Mouse (Mus musculus) midbrain, embryonic 11.5 days (tissue): Measurements from ENCODE around the gene Gpsm1. TPM values are rescaled to one million over a fixed set of nuclear protein-coding genes. Genes with fewer than 3 reads are reported as not detected.
A peak's percentile ranks its signal among the peaks of the same experiment; 100 is the strongest.

Experiments
- ATAC-seq: fragments of 200-750 bp; cut with Nextera tagmentation; 2 replicates; pipeline ENCODE4 v1.8.0; 2017; ENCODE audit warnings: moderate TSS enrichment, moderate library complexity; ENCODE audit not compliant: low FRiP score
- DNase-seq: peaks from one replicate; pipeline ENCODE4 v3.0.0; 2015; ENCODE audit warnings: low spot score; ENCODE audit errors: missing footprints
- H3K27ac ChIP-seq: fragments of 300-500 bp; sonication (generic); 2 replicates; pipeline ENCODE4 v1.5.1; 2014; ENCODE audit warnings: low read depth, low read length
- H3K27me3 ChIP-seq: fragments of 300-500 bp; sonication (generic); 2 replicates; pipeline ENCODE4 v1.6.1; 2014; ENCODE audit warnings: mild to moderate bottlenecking, low read length, moderate library complexity, mixed read lengths; ENCODE audit not compliant: control insufficient read depth, insufficient read depth
- H3K36me3 ChIP-seq: fragments of 300-500 bp; sonication (generic); 2 replicates; pipeline ENCODE4 v1.6.1; 2014; ENCODE audit warnings: mild to moderate bottlenecking, low read length, moderate library complexity, mixed read lengths; ENCODE audit not compliant: control insufficient read depth, insufficient read depth
- H3K4me1 ChIP-seq: fragments of 300-500 bp; sonication (generic); 2 replicates; pipeline ENCODE4 v1.6.1; 2014; ENCODE audit warnings: low read length; ENCODE audit not compliant: control insufficient read depth, insufficient read depth
- H3K4me2 ChIP-seq: fragments of 300-500 bp; sonication (generic); 2 replicates; pipeline ENCODE4 v1.6.1; 2014; ENCODE audit warnings: mild to moderate bottlenecking, moderate library complexity
- H3K4me3 ChIP-seq: fragments of 300-500 bp; sonication (generic); 2 replicates; pipeline ENCODE4 v1.5.1; 2014; ENCODE audit warnings: low read depth, low read length
- H3K9ac ChIP-seq: fragments of 300-500 bp; sonication (generic); 2 replicates; pipeline ENCODE4 v1.6.1; 2014; ENCODE audit warnings: low read length
- H3K9me3 ChIP-seq: fragments of 300-500 bp; sonication (generic); 2 replicates; pipeline ENCODE4 v1.6.1; 2016; ENCODE audit warnings: low read length; ENCODE audit not compliant: control insufficient read depth
- WGBS: fragments of 180-500 bp; shearing (Covaris S2); extraction: QIAGEN DNeasy Blood & Tissue Kit; methylation state at CpG from one replicate; pipeline ENCODE4 v1.1.7; 2014; 5-methylcytosine and 5-hydroxymethylcytosine counted together
- polyA plus RNA-seq: library from polyadenylated mRNA; unstranded; fragments of >200 nt; fragmentation: Nextera tagmentation; extraction: Ambion mirVana; gene quantifications from 2 replicates; pipeline ENCODE4 v1.2.1, GENCODE M21; 2014

Gene Gpsm1
- polyA plus RNA-seq, 1 experiment from 2014 or later = 53.3 TPM

DNA sequence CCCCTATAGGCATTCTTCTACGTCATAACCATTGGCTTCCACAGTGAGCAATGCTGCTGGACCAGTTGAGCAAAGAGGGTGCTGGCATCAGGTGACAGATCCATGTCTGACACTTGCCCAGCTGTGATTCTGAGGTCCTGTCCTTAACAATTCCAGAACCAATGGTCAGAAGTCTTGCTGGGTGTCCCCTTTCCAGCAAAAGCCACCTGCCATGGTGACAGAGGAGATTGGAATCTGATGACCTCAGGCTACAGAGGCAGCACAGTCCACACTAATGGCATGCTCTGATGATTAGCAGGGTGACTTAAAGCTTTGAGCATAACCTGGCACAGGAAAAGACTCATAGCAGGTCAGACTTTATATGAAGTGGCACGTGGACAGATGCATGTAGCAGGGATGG, 9.8 kb upstream of the Gpsm1 start:
- WGBS = 83% methylated on average over 2 of the region's 2 CpGs

DNA sequence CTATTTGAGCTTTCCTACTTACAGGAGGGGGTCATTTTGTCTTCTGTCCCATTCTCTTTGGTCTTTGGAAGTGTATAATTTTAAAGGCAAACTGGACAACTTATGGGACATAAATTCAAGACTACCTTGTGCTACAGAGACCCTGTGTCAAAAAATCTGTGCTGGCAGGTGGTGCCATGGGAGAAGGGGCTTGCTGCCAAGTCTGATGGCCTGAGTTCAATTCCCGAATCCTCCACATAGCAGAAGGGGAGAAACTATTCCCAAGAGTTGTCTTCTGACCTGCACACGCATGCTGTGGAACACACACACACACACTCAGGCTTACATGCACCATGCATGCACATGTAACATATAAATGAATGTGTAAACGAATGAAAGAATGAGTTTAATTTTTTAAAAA, 8.6 kb upstream of the Gpsm1 start:
- DNase-seq (peak; percentile 33), ATAC-seq (no peak)
- Histone ChIP-seq H3K9ac (no peak overlapping the region), H3K27ac (no peak overlapping the region), H3K9me3 (no peaks in the 10 kb centered on the region), H3K27me3 (no peaks in the 10 kb centered on the region), H3K36me3 (no peaks in the 10 kb centered on the region), H3K4me2 (no peak overlapping the region), H3K4me3 (no peak overlapping the region), H3K4me1 (peaks cover 8% of the 10 kb centered on the region; the same call in 1 of the 2 replicates)
- 87% methylated on average over 3 of the region's 3 CpGs for WGBS

More for the DNA sequence above, 9.8 kb upstream of the Gpsm1 start:
- DNase-seq = peak; percentile 2
- no peaks in the 10 kb centered on the region for H3K9me3 ChIP-seq
- peaks cover 8% of the 10 kb centered on the region; the same call in 1 of the 2 replicates for H3K4me1 ChIP-seq
- H3K4me3 ChIP-seq = no peak overlapping the region
- H3K4me2 ChIP-seq = no peak overlapping the region
- H3K27me3 ChIP-seq = no peaks in the 10 kb centered on the region
- H3K27ac ChIP-seq = no peak overlapping the region
- no peaks in the 10 kb centered on the region for H3K36me3 ChIP-seq
- no peak overlapping the region for H3K9ac ChIP-seq
- ATAC-seq = no peak

GRCm38 (mm10) chr2:26309739-26310138, 5.6 kb upstream of the Gpsm1 start:
- Histone ChIP-seq H3K4me2 (no peak overlapping the region), H3K9ac (no peak overlapping the region), H3K27ac (no peak overlapping the region; the same call in 1 of the 2 replicates), H3K4me1 (peaks cover 11% of the 10 kb centered on the region), H3K4me3 (no peak overlapping the region), H3K36me3 (no peaks in the 10 kb centered on the region), H3K27me3 (no peaks in the 10 kb centered on the region), H3K9me3 (no peaks in the 10 kb centered on the region)
- DNase-seq (peak; percentile 90), ATAC-seq (peak; percentile 78)
- WGBS = 31% methylated on average over 10 of the region's 10 CpGs

DNA sequence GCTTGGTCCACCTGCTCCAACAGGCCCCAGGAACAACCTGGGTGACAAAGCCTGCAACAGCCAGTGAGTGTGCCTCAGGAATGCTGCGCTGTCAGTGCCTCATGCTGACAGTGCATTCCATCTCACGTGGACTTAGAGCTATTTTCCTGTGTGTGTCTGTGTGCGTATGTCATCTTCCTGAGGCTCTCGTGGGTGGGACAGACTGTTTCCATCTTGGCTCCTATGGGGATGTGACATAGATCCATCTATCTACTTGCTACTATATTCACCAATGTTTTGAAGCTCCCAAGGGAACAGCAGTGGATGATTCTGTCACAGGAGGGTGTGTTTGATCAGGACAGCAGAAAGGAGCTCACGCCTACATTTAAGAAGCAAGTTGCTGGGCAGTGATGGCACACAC, 3.4 kb upstream of the Gpsm1 start:
- 74% methylated on average over 5 of the region's 5 CpGs for WGBS
- no peak for ATAC-seq
- Histone ChIP-seq H3K9me3 (no peaks in the 10 kb centered on the region), H3K4me1 (peaks cover 23% of the 10 kb centered on the region), H3K4me2 (no peak overlapping the region), H3K27ac (no peak overlapping the region), H3K36me3 (no peaks in the 10 kb centered on the region), H3K27me3 (no peaks in the 10 kb centered on the region), H3K4me3 (no peak overlapping the region), H3K9ac (no peak overlapping the region)
- peak; percentile 69 for DNase-seq

- no peak overlapping the region for H3K4me3 ChIP-seq
- H3K27ac ChIP-seq = no peak overlapping the region
- ATAC-seq = no peak
- peaks cover 30% of the 10 kb centered on the region for H3K4me1 ChIP-seq
- H3K27me3 ChIP-seq = no peaks in the 10 kb centered on the region
- no peaks in the 10 kb centered on the region for H3K9me3 ChIP-seq
- H3K9ac ChIP-seq = no peak overlapping the region
- DNase-seq = no peak
- no peaks in the 10 kb centered on the region for H3K36me3 ChIP-seq
- H3K4me2 ChIP-seq = no peak overlapping the region
- WGBS = 65% methylated on average over 2 of the region's 2 CpGs
Observed at GRCm38 (mm10) chr2:26312812-26313211, 2.5 kb upstream of the Gpsm1 start.

GRCm38 (mm10) chr2:26313394-26313793, 1.9 kb upstream of the Gpsm1 start:
- Histone ChIP-seq H3K9ac (no peak overlapping the region), H3K4me3 (no peak overlapping the region), H3K4me1 (peaks cover 34% of the 10 kb centered on the region), H3K9me3 (no peaks in the 10 kb centered on the region), H3K27ac (no peak overlapping the region), H3K27me3 (no peaks in the 10 kb centered on the region), H3K36me3 (no peaks in the 10 kb centered on the region), H3K4me2 (no peak overlapping the region)
- ATAC-seq (no peak), DNase-seq (peak; percentile 70)
- WGBS = 88% methylated on average over 1 of the region's 1 CpGs

DNA sequence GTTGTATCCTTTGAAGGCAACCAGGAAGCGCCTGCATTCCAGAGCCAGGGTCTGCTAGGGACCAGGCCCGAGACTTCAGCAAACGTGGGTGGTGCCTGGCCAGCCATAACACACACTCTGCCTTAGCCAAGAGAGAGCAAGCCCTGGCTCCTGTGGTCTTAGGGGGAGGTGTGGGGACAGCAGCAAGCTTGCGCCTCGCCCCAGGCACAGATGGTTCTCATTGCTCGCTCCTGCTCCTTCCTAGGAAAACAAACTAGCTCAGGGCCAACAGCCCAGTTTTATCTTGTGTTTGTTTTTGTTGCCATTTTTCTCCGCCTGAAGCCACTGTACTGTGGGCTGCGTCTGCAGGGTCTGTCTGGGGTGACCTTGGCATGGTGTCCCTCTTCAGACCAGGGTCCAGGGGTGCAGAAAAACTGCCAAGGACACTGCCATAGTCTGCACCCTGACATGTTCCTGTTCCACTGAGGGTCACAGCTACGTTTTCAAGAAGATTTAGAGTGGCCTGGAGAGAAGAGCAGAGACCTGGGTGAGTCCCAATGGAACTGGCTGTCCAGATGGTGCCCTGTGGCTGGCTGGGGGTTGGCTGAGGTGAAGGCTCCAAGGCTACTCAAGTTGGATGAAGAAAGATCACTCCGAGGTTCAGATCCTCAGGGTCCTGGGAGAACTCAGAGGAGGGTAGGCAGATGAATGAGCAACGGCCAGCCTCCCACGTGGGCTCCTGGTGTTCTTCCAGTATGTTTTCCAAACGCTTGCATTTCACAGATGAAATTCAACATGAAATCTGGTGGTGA, 839 bp upstream of the Gpsm1 start:
- Histone ChIP-seq H3K4me3 (peak overlapping the region; percentile 95; the same call in 1 of the 2 replicates), H3K36me3 (no peaks in the 10 kb centered on the region), H3K4me1 (peaks cover 31% of the 10 kb centered on the region), H3K27ac (peak overlapping the region; percentile 67), H3K9me3 (no peaks in the 10 kb centered on the region), H3K4me2 (peak overlapping the region; percentile 98; the same call in 1 of the 2 replicates), H3K9ac (peak overlapping the region; percentile 94), H3K27me3 (no peaks in the 10 kb centered on the region)
- WGBS = 68% methylated on average over 13 of the region's 13 CpGs
- peak; percentile 84 for DNase-seq
- ATAC-seq = no peak

DNA sequence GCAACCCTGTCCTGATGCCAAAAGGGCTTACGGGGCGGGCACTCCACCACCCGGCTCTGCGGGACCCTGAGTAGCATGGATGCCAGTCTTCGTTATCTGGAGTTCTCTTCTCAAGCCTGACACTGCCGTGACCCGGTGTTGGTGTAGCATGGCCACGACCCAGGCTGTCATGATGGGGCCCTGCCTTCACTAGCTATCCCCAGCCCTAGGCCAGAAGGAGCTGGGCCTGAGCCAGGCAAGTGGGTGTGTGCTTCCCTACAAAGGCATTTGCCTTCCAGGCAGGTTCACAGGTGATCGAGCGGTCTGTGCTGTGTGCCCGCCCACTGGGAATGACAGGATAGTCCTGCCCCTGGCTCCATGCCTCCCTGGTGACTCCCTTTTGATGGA, 603 bp downstream of the Gpsm1 start:
- H3K9me3 ChIP-seq = no peaks in the 10 kb centered on the region
- peak overlapping the region; percentile 94 for H3K9ac ChIP-seq
- under 1% methylated on average over 11 of the region's 11 CpGs for WGBS
- H3K27ac ChIP-seq = peak overlapping the region; percentile 86
- ATAC-seq (no peak; the same call in 1 of the 2 replicates), DNase-seq (no peak)
- peaks cover 28% of the 10 kb centered on the region for H3K4me1 ChIP-seq
- no peaks in the 10 kb centered on the region for H3K36me3 ChIP-seq
- peak overlapping the region; percentile 95 for H3K4me3 ChIP-seq
- H3K4me2 ChIP-seq = peak overlapping the region; percentile 98
- no peaks in the 10 kb centered on the region for H3K27me3 ChIP-seq

GRCm38 (mm10) chr2:26316576-26317246, 1.4 kb downstream of the Gpsm1 start:
- peaks cover 28% of the 10 kb centered on the region for H3K4me1 ChIP-seq
- peak overlapping the region; percentile 98 for H3K4me2 ChIP-seq
- ATAC-seq (no peak), DNase-seq (peak; percentile 78)
- 0 out of 2 replicates have a peak overlapping the region, but pooled peaks have one; percentile 86 for H3K27ac ChIP-seq
- H3K4me3 ChIP-seq = peak overlapping the region; percentile 95
- H3K9me3 ChIP-seq = no peaks in the 10 kb centered on the region
- no peaks in the 10 kb centered on the region for H3K36me3 ChIP-seq
- WGBS = 75% methylated on average over 9 of the region's 9 CpGs
- peak overlapping the region; percentile 94 for H3K9ac ChIP-seq
- H3K27me3 ChIP-seq = no peaks in the 10 kb centered on the region
